Comparison of ENCODE assay signal across 24 mouse cellular contexts in the genomic region with DNA sequence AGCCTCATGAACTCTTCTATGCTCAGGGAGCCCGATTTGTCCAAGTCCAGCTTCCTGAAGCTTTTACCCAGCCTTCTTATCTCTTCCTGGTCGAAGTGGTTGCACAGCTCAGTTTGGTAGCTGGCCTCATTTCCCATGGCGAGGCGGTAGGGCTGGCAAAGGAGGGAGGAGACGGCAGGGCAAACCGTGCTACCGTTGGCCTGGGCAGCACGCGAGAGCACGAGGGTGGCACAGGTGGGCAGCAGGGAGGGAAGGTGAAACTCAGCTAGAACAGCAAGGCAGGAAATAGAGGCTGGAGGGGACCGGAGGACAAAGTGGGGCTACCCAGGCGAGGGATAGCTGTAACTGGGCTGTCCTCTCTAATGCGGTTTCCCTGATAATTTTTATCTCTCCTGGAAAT. TPM values are rescaled to one million over a fixed set of nuclear protein-coding genes. Genes with fewer than 3 reads are reported as not detected.
DNase-seq lines count a peak whose midpoint lies in the region; ATAC-seq lines count a peak whose summit lies in the region.
"Had no signal": no experiment of that assay in that cellular context is flagged by ENCODE, and none has a peak within 500 bp of the region (broad histone marks: within the 10 kb centered on the region; RNA-seq: fewer than 3 reads in every experiment).

A gene (minus strand): TSS at position 213 of the 400 bp plus-strand sequence.

- ATAC-seq in megakaryocyte, adult 5-6 weeks (ENCODE audit: poor library complexity, severe bottlenecking) = no peak
- ATAC-seq: forebrain, embryonic 13.5 days; forebrain, embryonic 15.5 days; forebrain, postnatal 0 days had no signal

- peaks cover 7% of the 10 kb centered on the region for H3K4me1 ChIP-seq in megakaryocyte, embryonic 14.5 days
- H3K4me1 ChIP-seq: embryonic facial prominence, embryonic 10.5 days; embryonic facial prominence, embryonic 12.5 days; forebrain, embryonic 13.5 days; forebrain, embryonic 15.5 days had no signal

- H3K4me3 ChIP-seq in megakaryocyte, embryonic 14.5 days (replicated peaks) = peak within 1 kb of the TSS; percentile 9
- H3K4me3 ChIP-seq: embryonic facial prominence, embryonic 10.5 days; embryonic facial prominence, embryonic 12.5 days; forebrain, embryonic 13.5 days; forebrain, embryonic 15.5 days had no signal

- intact Hi-C loops in heart, postnatal 36 days (cut with DNase I) = no loop called here

- no peaks in the 10 kb centered on the region for H3K36me3 ChIP-seq in megakaryocyte, embryonic 14.5 days (replicated peaks; ENCODE audit: low read length)
- H3K36me3 ChIP-seq: embryonic facial prominence, embryonic 10.5 days; embryonic facial prominence, embryonic 12.5 days; forebrain, embryonic 15.5 days had no signal

- H3K9me3 ChIP-seq in megakaryocyte, embryonic 14.5 days = peaks cover 7% of the 10 kb centered on the region; the same call in 1 of the 2 replicates
- H3K9me3 ChIP-seq: embryonic facial prominence, embryonic 10.5 days; embryonic facial prominence, embryonic 12.5 days; forebrain, embryonic 13.5 days; forebrain, embryonic 15.5 days had no signal

- DNase-seq in heart, adult 11 months = peak; percentile 81
- no peak for DNase-seq in heart, postnatal 36 days
- peak; percentile 7 for DNase-seq in 3134 (ENCODE audit: extremely low read depth, insufficient read length, low spot score)
- DNase-seq in kidney, adult 8-10 months = no peak
- DNase-seq: adrenal gland, adult 2 months; adrenal gland, postnatal 10 days; adrenal gland, postnatal 25 days; cerebellum, adult 11 months; cerebellum, adult 18-20 months; cerebellum, adult 8-10 months; cerebellum, postnatal 10 days; cerebellum, postnatal 25 days; forebrain, postnatal 0 days had no signal

- H3K27me3 ChIP-seq in megakaryocyte, embryonic 14.5 days (replicated peaks) = no peaks in the 10 kb centered on the region
- H3K27me3 ChIP-seq: embryonic facial prominence, embryonic 12.5 days; forebrain, embryonic 13.5 days; forebrain, embryonic 15.5 days had no signal

RNA-seq across cellular contexts. Expression of the gene that starts here (rescaled TPM):
- not detected for total RNA-seq in heart, postnatal 36 days (2021)
- polyA plus RNA-seq in megakaryocyte, embryonic 14.5 days (2012; ENCODE audit: insufficient read depth, low replicate concordance) = not detected in 2 replicates
- not detected in 2 replicates for total RNA-seq in megakaryocyte, adult 5-6 weeks (2015)
- total RNA-seq in megakaryocyte, adult 5-6 weeks (2017) = not detected in 2 replicates
- total RNA-seq: adrenal gland, adult 2 months; adrenal gland, postnatal 10 days; adrenal gland, postnatal 25 days; adrenal gland, postnatal 4 days; ES-E14; MEL had no signal
- polyA plus RNA-seq: adrenal gland, adult 2 months; C2C12; embryonic facial prominence, embryonic 10.5 days; forebrain, embryonic 11.5 days; forebrain, embryonic 13.5 days had no signal

Comparison
In these comparisons a context has a peak if more than half of its experiments do, and no peak if none do; other contexts are left out.
1. DNase-seq: peak in heart, adult 11 months (single experiment) and 3134 (single experiment); none in heart, postnatal 36 days (0 of 2) and kidney, adult 8-10 months (0 of 2).